Mouse (Mus musculus): ENCODE measurements around the gene Insm1. TPM values are rescaled to one million over a fixed set of nuclear protein-coding genes. Genes with fewer than 3 reads are reported as not detected.

Insm1 gene
- total RNA-seq, 2 experiments from 2014 or later, result not detected

DNA sequence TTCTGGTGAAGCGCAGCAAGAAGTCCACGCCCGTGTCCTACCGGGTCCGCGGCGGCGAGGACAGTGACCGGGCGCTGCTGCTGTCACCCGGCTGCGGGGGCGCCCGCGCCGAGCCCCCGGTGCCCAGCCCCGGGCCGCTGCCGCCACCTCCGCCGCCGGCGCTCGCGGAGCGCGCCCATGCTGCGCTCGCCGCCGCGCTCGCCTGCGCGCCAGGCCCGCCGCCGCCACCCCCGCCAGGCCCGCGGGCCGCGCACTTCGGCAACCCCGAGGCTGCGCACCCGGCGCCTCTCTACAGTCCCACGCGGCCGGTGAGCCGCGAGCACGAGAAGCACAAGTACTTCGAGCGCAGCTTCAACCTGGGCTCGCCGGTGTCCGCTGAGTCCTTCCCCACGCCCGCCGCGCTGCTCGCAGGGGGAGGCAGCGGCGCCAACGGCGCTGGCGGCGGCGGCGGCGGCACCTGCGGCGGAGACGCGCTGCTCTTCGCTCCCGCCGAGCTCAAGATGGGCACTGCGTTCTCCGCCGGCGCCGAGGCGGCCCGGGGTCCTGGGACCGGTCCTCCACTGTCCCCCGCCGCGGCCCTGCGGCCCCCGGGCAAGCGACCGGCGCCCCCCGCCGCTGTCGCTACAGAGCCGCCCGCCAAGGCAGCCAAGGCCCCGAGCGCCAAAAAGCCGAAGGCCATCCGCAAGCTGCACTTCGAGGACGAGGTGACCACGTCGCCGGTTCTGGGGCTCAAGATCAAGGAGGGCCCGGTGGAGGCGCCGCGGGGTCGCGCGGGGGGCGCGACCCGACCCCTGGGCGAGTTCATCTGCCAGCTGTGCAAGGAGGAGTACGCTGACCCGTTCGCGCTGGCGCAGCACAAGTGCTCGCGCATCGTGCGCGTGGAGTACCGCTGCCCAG, 806 bp downstream of the Insm1 start:
- intact Hi-C loops (cut with DNase I), result loop anchor here (10.0 kb wide), 1 partner anchor 862 kb away; the partner anchor contains the start of gene Nkx2-4
- no peak for DNase-seq (ENCODE audit: low spot score)

DNA sequence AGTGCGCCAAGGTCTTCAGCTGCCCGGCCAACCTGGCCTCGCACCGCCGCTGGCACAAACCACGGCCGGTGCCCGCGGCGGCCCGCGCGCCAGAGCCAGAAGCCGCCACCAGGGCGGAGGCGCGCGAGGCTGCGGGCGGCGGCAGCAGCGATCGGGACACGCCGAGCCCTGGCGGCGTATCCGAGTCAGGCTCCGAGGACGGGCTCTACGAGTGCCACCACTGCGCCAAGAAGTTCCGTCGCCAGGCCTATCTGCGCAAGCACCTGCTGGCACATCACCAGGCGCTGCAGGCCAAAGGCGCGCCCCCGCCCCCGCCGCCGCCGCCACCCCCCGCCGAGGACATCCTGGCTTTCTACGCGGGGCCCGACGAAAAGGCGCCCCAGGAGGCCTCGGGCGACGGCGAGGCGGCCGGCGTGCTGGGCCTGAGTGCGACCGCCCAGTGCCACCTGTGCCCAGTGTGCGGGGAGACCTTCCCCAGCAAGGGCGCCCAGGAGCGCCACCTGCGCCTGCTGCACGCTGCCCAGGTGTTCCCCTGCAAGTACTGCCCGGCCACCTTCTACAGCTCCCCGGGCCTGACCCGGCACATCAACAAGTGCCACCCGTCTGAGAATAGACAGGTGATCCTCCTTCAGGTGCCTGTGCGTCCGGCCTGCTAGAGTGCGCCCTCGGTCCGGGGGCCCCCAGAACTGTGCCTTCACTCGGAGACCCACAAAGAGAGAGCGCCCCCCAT, 1.6 kb downstream of the Insm1 start:
- no peak for DNase-seq (ENCODE audit: low spot score)

DNA sequence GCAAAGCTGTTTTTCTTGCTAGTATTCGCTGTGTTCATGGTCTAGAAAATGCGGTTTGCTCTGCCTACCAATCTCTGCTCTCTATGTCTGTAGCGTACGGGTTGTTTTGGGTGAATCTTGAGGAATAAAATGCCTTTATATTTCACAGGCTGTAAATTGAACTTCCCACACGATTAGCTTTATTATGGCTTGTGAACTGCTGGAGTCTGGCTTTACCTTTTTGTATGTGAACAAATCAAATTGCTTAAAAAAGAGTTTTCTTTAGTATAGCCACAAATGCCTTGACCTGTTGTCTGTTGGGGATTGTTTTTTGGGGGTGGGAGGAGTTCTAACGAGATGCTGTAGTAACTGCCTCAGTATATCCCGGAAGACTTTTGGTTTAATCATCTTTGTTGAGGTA, 2.4 kb downstream of the Insm1 start:
- intact Hi-C loops (cut with DNase I), result loop anchor here (10.0 kb wide), 1 partner anchor 861 kb away; the partner anchor contains the start of gene Nkx2-4

More for the DNA sequence above, 1.6 kb downstream of the Insm1 start:
- intact Hi-C loops (cut with DNase I), result loop anchor here (10.0 kb wide), 1 partner anchor 861 kb away; the partner anchor contains the start of gene Nkx2-4

DNA sequence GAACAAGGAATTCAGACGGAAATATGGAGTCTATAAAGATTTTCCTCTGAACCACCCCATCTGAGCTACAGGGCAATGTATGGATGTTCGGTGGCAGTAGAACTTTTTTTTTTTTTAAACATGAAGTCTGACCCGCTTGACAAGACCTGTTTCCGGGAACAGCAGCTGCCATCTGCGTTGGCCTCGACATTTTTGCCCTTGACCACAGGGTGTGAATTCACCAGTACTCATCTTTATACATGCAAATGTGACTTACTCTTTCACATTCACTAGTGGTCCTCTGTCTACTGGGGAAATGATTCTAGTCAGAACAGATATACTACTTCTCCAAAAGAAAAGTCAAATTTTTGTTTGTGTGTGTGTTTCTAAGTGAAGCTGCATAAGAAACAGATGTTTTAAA, 4.1 kb downstream of the Insm1 start:
- DNase-seq (ENCODE audit: low spot score), result no peak
- intact Hi-C loops (cut with DNase I), result loop anchor here (10.0 kb wide), 1 partner anchor 859 kb away; the partner anchor contains the start of gene Nkx2-4

More for the DNA sequence above, 2.4 kb downstream of the Insm1 start:
- DNase-seq (ENCODE audit: low spot score), result no peak

DNA sequence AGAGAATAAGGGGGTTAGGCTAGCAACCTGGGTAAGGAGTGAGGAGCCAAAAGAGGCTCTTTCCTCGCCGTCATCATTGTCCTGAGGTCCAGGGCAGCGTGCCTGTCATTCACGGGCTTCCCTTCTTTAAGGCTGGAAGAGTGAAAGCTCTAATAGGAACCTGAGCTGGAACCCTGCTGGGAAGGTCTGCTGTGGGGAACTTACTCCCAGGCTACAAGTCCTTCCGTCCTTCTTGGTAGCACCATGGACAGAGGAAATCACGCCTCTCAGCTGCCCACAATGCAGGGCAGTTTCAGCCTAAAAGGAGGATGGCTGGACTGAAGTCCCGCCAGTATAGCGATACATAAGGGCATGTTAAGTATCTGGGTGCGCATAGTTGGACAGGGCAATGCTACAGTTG, 4.8 kb downstream of the Insm1 start:
- no peak for DNase-seq (ENCODE audit: low spot score)
- intact Hi-C loops (cut with DNase I), result loop anchor here (10.0 kb wide), 1 partner anchor 858 kb away; the partner anchor contains the start of gene Nkx2-4

DNA sequence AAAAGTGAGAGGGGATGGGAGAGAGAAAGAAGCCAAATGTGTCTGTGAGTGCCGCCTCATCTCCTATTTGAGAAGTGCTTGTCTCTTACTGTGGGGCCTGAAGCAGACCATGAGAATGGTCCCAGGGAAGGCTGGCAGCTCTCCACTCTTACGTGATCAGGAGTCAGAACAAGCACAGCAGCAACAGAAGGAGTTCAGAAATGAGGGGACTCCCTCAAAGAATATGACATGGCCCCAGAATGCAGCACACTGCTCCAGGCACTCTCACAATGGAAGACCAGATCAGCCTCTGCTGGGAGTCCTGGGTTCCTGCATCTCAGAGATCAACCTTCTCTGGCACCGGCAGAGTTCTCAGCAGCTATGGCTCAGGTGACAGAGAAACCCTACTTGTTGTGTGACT, 5.9 kb downstream of the Insm1 start:
- no peak for DNase-seq (ENCODE audit: low spot score)
- intact Hi-C loops (cut with DNase I), result loop anchor here (10.0 kb wide), 1 partner anchor 857 kb away; the partner anchor contains the start of gene Nkx2-4

DNA sequence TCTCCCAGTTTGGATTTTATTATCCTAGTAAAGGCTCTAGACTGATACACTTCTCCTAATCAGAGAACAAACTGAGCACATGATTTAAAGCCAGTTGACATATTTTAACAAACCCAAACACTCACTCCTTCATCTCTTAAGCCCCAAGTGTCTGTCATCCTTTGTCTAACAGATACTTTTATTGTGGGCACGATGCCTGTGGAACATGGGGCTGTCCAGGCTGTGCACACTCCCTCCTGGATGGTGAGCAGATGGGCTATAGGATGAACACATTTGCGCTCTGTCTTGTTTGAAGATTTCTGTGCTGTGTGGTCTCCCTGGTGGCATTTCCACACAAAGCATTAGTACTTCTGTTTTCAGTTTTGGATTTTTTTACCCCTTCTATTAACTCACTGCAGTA, 6.7 kb downstream of the Insm1 start:
- intact Hi-C loops (cut with DNase I), result loop anchor here (10.0 kb wide), 1 partner anchor 856 kb away; the partner anchor contains the start of gene Nkx2-4

DNA sequence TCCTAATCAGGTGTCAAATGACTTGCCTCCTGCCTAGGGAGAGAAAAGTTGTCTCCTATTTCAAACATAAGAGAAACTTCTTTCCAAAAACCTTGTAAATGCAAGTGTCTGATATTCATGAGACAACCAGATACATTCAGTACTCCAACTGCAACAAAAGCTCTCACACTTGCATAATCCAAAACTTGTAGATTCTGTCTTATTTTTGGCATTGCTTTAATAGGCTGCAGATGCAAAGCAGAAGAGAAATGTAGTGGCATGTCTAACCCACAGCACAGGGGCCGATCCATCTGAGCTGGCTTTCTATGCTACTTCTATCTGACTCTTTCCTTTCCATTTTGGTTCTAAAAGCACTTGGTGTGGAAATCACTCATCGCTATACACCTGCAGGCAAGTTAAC, 9.8 kb downstream of the Insm1 start:
- no peak for DNase-seq (ENCODE audit: low spot score)
- intact Hi-C loops (cut with DNase I), result no loop called here

More for the DNA sequence above, 6.7 kb downstream of the Insm1 start:
- no peak for DNase-seq (ENCODE audit: low spot score)

DNA sequence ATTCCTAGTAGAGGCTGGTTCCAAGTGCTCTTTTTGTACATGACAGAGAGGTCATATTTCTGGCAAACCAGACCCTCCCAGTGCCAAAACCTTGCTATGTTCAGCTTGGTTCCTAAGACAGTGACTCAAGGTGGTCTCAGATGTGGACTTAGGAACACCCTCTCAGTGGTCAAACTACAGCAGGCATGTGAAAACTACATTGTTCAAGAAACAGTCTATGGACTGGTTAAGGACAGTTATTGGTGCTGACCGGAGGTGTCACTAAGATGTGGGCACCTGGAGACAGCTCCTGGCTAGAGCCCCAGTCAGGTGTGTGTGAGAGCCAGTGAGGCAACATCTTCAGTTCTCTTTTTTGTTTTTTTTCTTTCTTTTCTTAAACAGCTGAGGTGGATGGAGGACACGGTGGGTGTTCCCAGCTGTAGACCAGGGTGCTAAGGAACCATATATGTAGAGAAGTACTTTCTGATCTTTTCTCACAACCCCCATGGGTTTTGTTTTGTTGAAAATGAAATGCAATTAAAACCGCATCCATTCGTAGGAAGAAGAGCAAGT, 17.6 kb downstream of the Insm1 start:
- intact Hi-C loops (cut with DNase I), result no loop called here

DNA sequence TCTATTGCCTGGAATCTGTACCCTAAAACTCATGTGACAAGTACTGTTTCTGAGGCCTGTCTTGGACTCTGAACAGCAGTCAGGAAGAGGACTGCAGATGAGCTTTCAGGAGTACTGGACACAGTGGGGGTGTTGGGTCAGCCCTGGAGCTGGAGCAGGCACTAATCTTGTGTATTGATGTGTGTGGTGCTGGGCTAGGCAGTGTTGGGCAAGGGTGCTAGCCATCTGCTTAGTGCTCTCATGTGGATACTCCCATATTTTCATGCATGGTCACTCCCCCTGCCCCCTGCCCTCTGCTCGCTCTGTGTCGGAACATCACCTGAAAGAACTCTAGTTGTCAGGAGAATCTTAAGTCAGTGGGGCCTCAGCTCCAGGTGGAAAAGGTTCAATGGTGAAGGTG, 22.3 kb downstream of the Insm1 start:
- DNase-seq (ENCODE audit: low spot score), result no peak
- intact Hi-C loops (cut with DNase I), result no loop called here

More for the DNA sequence above, 17.6 kb downstream of the Insm1 start:
- no peak for DNase-seq (ENCODE audit: low spot score)

DNA sequence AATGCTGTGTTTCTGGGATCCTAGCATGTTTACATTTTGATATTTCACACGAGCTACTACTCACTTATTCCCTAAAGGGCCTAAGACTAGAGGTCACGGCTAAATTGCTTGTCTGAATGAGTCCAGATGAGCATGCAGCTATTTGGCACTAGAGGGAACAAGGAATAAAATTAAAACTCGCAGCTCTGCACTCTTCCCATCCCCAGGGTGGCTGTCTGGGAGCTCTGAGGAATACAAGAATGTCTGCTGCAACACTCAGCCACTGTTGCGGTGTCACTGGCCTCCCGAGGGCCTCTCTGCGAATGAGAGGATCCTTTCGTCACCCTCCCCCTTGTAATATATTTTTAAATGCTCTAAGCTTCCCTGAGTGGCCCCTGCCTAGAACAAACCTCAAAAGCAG, 23.7 kb downstream of the Insm1 start:
- intact Hi-C loops (cut with DNase I), result no loop called here

DNA sequence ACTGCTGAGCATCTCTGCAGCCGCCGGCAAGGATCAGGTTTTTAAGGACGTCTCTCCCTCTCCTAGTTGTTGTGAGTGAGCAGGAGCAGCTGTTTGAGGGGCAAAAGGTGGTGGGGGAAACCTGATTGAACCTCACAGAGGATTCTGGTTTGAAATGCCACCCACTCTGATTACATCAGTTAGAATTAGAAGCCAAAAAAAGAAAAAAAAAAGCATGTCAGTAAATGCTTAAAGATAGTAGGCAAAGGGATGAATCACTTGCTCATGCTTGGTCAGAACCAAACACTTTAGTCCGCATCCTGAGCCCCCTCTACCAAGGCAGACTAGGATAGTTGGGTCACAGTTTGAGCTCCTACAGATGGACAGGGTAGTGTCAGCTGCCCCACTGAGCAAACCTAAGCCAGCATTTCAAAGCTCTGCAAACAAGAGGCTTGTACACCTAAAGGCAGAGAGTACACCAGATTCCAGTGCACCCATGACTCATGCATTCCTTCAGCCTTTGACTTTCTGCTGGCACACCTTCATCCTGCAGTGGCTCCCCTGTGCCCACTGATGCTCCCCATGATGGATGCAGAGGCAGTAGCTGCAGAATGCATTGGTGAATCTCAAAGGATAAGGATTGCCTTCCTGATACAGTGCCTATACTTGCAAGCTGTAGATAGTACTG, 24.8 kb downstream of the Insm1 start:
- no peak for DNase-seq (ENCODE audit: low spot score)
- intact Hi-C loops (cut with DNase I), result no loop called here

More for the DNA sequence above, 23.7 kb downstream of the Insm1 start:
- DNase-seq (ENCODE audit: low spot score), result no peak

DNA sequence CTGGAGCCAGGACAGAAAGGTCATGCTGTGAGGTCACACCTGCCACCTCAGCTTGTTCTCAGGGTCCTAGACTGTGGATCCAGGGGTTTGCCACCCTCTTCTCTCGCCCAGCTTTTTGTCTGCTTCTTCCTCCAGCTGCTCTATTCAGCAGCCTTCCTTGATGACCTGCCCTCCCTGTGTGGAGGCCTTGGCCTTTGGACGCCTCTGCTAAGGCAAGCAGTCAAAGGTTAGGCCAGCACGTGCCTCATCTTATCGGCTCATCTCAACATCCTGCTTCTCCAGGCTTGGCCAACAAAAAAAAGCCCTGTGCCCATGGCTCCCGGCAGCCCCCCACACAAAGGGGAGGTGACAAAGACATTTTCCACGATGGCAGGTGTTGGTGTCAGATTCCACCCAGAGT, 25.9 kb downstream of the Insm1 start:
- no peak for DNase-seq (ENCODE audit: low spot score)
- intact Hi-C loops (cut with DNase I), result no loop called here

DNA sequence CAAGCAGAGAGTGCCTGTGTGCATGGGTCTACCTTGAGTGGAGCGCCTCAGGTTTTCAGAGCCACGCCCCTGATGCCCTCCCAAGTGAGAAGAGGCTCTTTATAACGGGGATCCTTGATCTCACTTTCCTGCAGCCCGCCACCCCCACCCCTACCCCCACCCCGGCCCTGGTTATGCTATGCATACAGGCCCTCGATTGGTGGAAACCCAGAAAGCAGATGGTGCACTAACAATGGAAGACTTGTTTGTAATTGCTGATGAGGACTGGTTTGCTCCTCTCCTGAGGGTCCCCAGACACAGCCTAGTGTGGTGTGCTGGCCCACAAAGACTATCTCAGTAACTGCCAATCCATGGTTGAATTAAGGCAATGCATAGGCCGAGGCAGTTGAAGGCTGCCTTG, 27.3 kb downstream of the Insm1 start:
- intact Hi-C loops (cut with DNase I), result no loop called here
- DNase-seq (ENCODE audit: low spot score), result no peak

DNA sequence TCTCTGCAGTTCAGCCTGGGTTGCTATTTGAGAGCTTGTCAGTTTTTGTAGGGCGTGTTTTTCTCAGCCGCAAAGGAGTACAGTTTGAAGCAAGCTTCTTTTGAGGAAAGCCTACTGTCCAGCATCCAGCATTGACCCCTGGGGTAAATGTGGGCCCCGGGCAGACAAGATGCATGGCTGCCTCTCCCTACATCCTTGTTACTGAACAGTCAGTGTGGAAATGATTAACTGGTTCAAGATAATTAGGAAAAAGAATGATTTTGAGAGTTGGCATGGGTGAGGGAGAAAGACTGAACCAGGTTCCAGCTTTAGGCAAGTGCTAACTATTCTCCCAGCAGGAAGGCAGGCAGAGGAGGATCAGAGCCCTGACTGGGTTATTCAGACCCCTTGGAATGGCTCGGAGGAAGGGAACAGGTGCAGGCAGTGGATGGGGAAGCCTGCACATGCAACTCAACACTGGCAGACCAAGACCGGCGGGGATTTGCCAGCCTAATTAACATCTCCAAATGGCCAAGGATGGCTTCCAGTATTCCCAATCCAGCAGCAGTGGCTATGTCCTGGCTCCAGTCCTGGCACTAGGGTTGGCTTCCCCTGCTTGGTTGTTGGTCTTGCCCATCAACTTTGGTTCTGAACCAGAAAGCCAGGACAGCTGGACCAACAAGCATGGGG, 28.6 kb downstream of the Insm1 start:
- no peak for DNase-seq (ENCODE audit: low spot score)
- intact Hi-C loops (cut with DNase I), result loop anchor here (10.0 kb wide), 1 partner anchor 296 kb away; no protein-coding TSS in a partner anchor

DNA sequence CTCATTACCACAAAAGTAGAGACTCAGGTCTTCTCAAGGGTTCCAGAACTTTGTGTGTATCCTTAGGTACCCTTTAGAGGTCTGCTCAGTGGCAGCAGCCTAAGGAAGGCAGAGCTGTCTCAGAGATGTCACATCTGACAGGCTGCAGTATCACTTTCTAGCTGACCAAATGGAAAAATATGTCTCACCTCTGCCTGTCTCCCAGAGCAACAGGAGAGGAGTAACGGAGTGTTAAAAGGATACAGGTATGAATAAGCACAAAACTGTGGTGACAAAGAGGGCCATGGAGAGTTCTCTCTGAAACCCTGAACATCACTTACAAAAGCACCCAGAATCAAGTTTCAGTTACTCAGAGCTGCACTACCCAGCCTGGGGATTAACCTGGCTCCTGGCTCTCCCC, 32.7 kb downstream of the Insm1 start:
- intact Hi-C loops (cut with DNase I), result loop anchor here (10.0 kb wide), 1 partner anchor 300 kb away; no protein-coding TSS in a partner anchor

DNA sequence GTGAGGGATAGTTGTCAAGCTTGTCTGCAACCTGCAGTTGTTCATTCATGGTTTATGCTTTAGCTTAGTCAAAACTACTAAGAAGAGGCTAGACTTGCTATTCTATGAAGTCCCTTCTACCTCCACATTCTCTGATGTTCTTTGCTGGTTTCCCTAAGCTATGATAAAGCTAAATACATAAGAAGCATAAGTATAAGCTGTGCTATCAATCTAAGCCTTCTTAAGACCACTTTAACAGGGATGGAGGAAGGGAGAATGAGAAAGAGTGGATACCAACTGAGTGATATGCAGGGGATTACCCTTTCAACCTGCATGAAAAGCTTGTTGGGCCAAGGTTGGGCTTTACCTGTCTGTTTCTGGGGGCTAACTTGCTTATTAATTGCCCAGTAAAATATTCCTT, 33.9 kb downstream of the Insm1 start:
- intact Hi-C loops (cut with DNase I), result loop anchor here (10.0 kb wide), 1 partner anchor 301 kb away; no protein-coding TSS in a partner anchor

More for the DNA sequence above, 32.7 kb downstream of the Insm1 start:
- no peak for DNase-seq (ENCODE audit: low spot score)

DNA sequence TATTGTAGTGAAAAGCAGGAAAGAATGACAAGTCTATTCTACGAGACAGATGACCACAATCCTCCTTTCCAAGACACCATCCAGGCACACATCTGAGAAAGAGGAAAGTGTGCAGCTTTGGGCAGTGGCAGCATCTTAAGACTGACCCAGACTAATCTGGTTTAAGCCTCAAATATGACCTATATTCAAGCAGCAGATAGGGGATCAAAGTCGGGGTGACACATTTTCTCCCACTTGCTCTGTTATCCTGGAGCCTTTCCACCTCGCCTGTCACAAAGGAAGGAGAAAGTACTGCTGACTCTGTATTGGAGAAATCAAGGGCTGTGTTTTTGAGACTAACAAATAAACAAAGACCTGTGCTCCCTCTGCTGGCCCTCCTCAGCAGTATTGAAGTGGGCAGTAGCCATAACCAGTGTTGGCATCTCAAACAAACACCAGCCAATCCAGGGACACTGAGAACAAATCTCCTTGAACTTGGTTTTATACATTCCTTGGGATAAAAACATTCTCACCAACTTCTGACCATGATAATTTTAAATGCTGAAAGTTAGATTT, 34.7 kb downstream of the Insm1 start:
- intact Hi-C loops (cut with DNase I), result loop anchor here (10.0 kb wide), 1 partner anchor 302 kb away; no protein-coding TSS in a partner anchor
- no peak for DNase-seq (ENCODE audit: low spot score)

More for the DNA sequence above, 33.9 kb downstream of the Insm1 start:
- DNase-seq (ENCODE audit: low spot score), result no peak
